Mouse (Mus musculus): ENCODE data around the gene Slc25a10. TPM values are rescaled to one million over a fixed set of nuclear protein-coding genes. Genes with fewer than 3 reads are reported as not detected.

Slc25a10 gene
- polyA plus RNA-seq, 1 experiment from 2014 or later: 71.8 TPM

GRCm38 (mm10) chr11:120539285-120540014 lies 47.8 kb downstream of the Slc25a10 start:
- Histone ChIP-seq H3K4me3 (peak overlapping the region; percentile 23; the same call in 1 of the 2 replicates), H3K27me3 (ENCODE audit: low read depth, poor library complexity, severe bottlenecking) (peaks cover 14% of the 10 kb centered on the region), H3K27ac (peak overlapping the region; percentile 83), H3K36me3 (peaks cover 28% of the 10 kb centered on the region), H3K4me1 (peaks cover 28% of the 10 kb centered on the region), H3K9me3 (replicated peaks) (no peaks in the 10 kb centered on the region)
- DNase-seq (ENCODE audit: low spot score): peak; percentile 49
- 40% methylated on average over 10 of the region's 10 CpGs for WGBS

- H3K9me3 ChIP-seq (replicated peaks): no peaks in the 10 kb centered on the region
- no peak for DNase-seq (ENCODE audit: low spot score)
- H3K36me3 ChIP-seq: peaks cover 49% of the 10 kb centered on the region
- H3K4me1 ChIP-seq: peaks cover 28% of the 10 kb centered on the region
- H3K27ac ChIP-seq: no peak overlapping the region
- WGBS: 44% methylated on average over 4 of the region's 4 CpGs
- H3K27me3 ChIP-seq (ENCODE audit: low read depth, poor library complexity, severe bottlenecking): no peaks in the 10 kb centered on the region
- H3K4me3 ChIP-seq: no peak overlapping the region
Measured at GRCm38 (mm10) chr11:120541907-120542306, 50.3 kb downstream of the Slc25a10 start.

GRCm38 (mm10) chr11:120542376-120542775 lies 50.7 kb downstream of the Slc25a10 start:
- Histone ChIP-seq H3K4me1 (peaks cover 29% of the 10 kb centered on the region), H3K27me3 (ENCODE audit: low read depth, poor library complexity, severe bottlenecking) (no peaks in the 10 kb centered on the region), H3K27ac (no peak overlapping the region), H3K9me3 (replicated peaks) (no peaks in the 10 kb centered on the region), H3K4me3 (no peak overlapping the region), H3K36me3 (peaks cover 52% of the 10 kb centered on the region)
- no peak for DNase-seq (ENCODE audit: low spot score)
- WGBS: 84% methylated on average over 6 of the region's 6 CpGs

- WGBS: 91% methylated on average over 3 of the region's 3 CpGs
- H3K27ac ChIP-seq: no peak overlapping the region
- peaks cover 33% of the 10 kb centered on the region for H3K4me1 ChIP-seq
- no peaks in the 10 kb centered on the region for H3K27me3 ChIP-seq (ENCODE audit: low read depth, poor library complexity, severe bottlenecking)
- no peak for DNase-seq (ENCODE audit: low spot score)
- no peaks in the 10 kb centered on the region for H3K9me3 ChIP-seq (replicated peaks)
- no peak overlapping the region for H3K4me3 ChIP-seq
- peaks cover 59% of the 10 kb centered on the region for H3K36me3 ChIP-seq
Measured at GRCm38 (mm10) chr11:120545964-120546363, 54.3 kb downstream of the Slc25a10 start.

GRCm38 (mm10) chr11:120547469-120547868 lies 55.8 kb downstream of the Slc25a10 start:
- no peak for DNase-seq (ENCODE audit: low spot score)
- H3K27ac ChIP-seq: no peak overlapping the region
- peaks cover 33% of the 10 kb centered on the region for H3K4me1 ChIP-seq
- 73% methylated on average over 2 of the region's 2 CpGs for WGBS
- H3K4me3 ChIP-seq: no peak overlapping the region
- H3K27me3 ChIP-seq (ENCODE audit: low read depth, poor library complexity, severe bottlenecking): no peaks in the 10 kb centered on the region
- H3K9me3 ChIP-seq (replicated peaks): no peaks in the 10 kb centered on the region
- peaks cover 52% of the 10 kb centered on the region for H3K36me3 ChIP-seq

- WGBS: 89% methylated on average over 3 of the region's 3 CpGs
- peak overlapping the region; percentile 97; the same call in 1 of the 2 replicates for H3K27ac ChIP-seq
- H3K36me3 ChIP-seq: peaks cover 44% of the 10 kb centered on the region
- H3K9me3 ChIP-seq (replicated peaks): no peaks in the 10 kb centered on the region
- H3K4me1 ChIP-seq: peaks cover 33% of the 10 kb centered on the region
- no peak for DNase-seq (ENCODE audit: low spot score)
- H3K4me3 ChIP-seq: peak overlapping the region; percentile 91
- H3K27me3 ChIP-seq (ENCODE audit: low read depth, poor library complexity, severe bottlenecking): no peaks in the 10 kb centered on the region
Measured at GRCm38 (mm10) chr11:120548214-120548613, 56.6 kb downstream of the Slc25a10 start.

GRCm38 (mm10) chr11:120548786-120549167 lies 57.1 kb downstream of the Slc25a10 start:
- Histone ChIP-seq H3K4me1 (peaks cover 33% of the 10 kb centered on the region), H3K36me3 (peaks cover 38% of the 10 kb centered on the region), H3K9me3 (replicated peaks) (no peaks in the 10 kb centered on the region), H3K27me3 (ENCODE audit: low read depth, poor library complexity, severe bottlenecking) (no peaks in the 10 kb centered on the region), H3K27ac (peak overlapping the region; percentile 97), H3K4me3 (peak overlapping the region; percentile 91)
- no peak for DNase-seq (ENCODE audit: low spot score)
- 32% methylated on average over 7 of the region's 7 CpGs for WGBS

Other genes with a start within 250 kb of the Slc25a10 start
- gene Actg1, start 143.3 kb upstream of the Slc25a10 start, polyA plus RNA-seq (2016; fragmentation: Nextera tagmentation; extraction: Ambion mirVana): 3,099 and 3,197 TPM in 2 replicates
- gene Fscn2, start 130.3 kb upstream of the Slc25a10 start, polyA plus RNA-seq (2016; fragmentation: Nextera tagmentation; extraction: Ambion mirVana): 0.35 and 0.74 TPM in 2 replicates
- 34.2 and 40.6 TPM in 2 replicates for gene Faap100, start 113.1 kb upstream of the Slc25a10 start, polyA plus RNA-seq (2016; fragmentation: Nextera tagmentation; extraction: Ambion mirVana)
- 55.7 and 56.8 TPM in 2 replicates for gene Nploc4, start 54.1 kb upstream of the Slc25a10 start, polyA plus RNA-seq (2016; fragmentation: Nextera tagmentation; extraction: Ambion mirVana)
- gene Tspan10, start 49.2 kb upstream of the Slc25a10 start, polyA plus RNA-seq (2016; fragmentation: Nextera tagmentation; extraction: Ambion mirVana): not detected in 2 replicates
- 0.24 TPM in 1 of 2 replicates, not detected in the other for gene Pde6g, start 38.3 kb upstream of the Slc25a10 start, polyA plus RNA-seq (2016; fragmentation: Nextera tagmentation; extraction: Ambion mirVana)
- 9.7 and 10.5 TPM in 2 replicates for gene Oxld1, start 33.8 kb upstream of the Slc25a10 start, polyA plus RNA-seq (2016; fragmentation: Nextera tagmentation; extraction: Ambion mirVana)
- 48.9 and 56.7 TPM in 2 replicates for gene Ccdc137, start 33.7 kb upstream of the Slc25a10 start, polyA plus RNA-seq (2016; fragmentation: Nextera tagmentation; extraction: Ambion mirVana)
- 54.2 and 65.6 TPM in 2 replicates for gene Arl16, start 24.2 kb upstream of the Slc25a10 start, polyA plus RNA-seq (2016; fragmentation: Nextera tagmentation; extraction: Ambion mirVana)
- 187 and 250 TPM in 2 replicates for gene Mrpl12, start 7.2 kb upstream of the Slc25a10 start, polyA plus RNA-seq (2016; fragmentation: Nextera tagmentation; extraction: Ambion mirVana)
- gene Gcgr, start 38.9 kb downstream of the Slc25a10 start, polyA plus RNA-seq (2016; fragmentation: Nextera tagmentation; extraction: Ambion mirVana): 0.26 and 1.1 TPM in 2 replicates
- 223 and 235 TPM in 2 replicates for gene Mcrip1, start 57.9 kb downstream of the Slc25a10 start, polyA plus RNA-seq (2016; fragmentation: Nextera tagmentation; extraction: Ambion mirVana)
- gene Ppp1r27, start 59.3 kb downstream of the Slc25a10 start, polyA plus RNA-seq (2016; fragmentation: Nextera tagmentation; extraction: Ambion mirVana): 0.25 and 0.26 TPM in 2 replicates
- 613 and 656 TPM in 2 replicates for gene P4hb, start 81.4 kb downstream of the Slc25a10 start, polyA plus RNA-seq (2016; fragmentation: Nextera tagmentation; extraction: Ambion mirVana)
- 742 and 814 TPM in 2 replicates for gene Arhgdia, start 89.8 kb downstream of the Slc25a10 start, polyA plus RNA-seq (2016; fragmentation: Nextera tagmentation; extraction: Ambion mirVana)
- gene Alyref, start 106.5 kb downstream of the Slc25a10 start, polyA plus RNA-seq (2016; fragmentation: Nextera tagmentation; extraction: Ambion mirVana): 720 and 728 TPM in 2 replicates
- gene Anapc11, start 106.6 kb downstream of the Slc25a10 start, polyA plus RNA-seq (2016; fragmentation: Nextera tagmentation; extraction: Ambion mirVana): 201 and 207 TPM in 2 replicates
- 0.56 TPM in 1 of 2 replicates, not detected in the other for gene Npb, start 116.6 kb downstream of the Slc25a10 start, polyA plus RNA-seq (2016; fragmentation: Nextera tagmentation; extraction: Ambion mirVana)
- 161 and 169 TPM in 2 replicates for gene Pcyt2, start 126.1 kb downstream of the Slc25a10 start, polyA plus RNA-seq (2016; fragmentation: Nextera tagmentation; extraction: Ambion mirVana)
- gene Sirt7, start 133.4 kb downstream of the Slc25a10 start, polyA plus RNA-seq (2016; fragmentation: Nextera tagmentation; extraction: Ambion mirVana): 27.2 and 28.8 TPM in 2 replicates
- 25.9 and 28.1 TPM in 2 replicates for gene Mafg, start 141.8 kb downstream of the Slc25a10 start, polyA plus RNA-seq (2016; fragmentation: Nextera tagmentation; extraction: Ambion mirVana)
- gene Pycr1, start 151.9 kb downstream of the Slc25a10 start, polyA plus RNA-seq (2016; fragmentation: Nextera tagmentation; extraction: Ambion mirVana): 40.6 TPM in 2 replicates
- gene Myadml2, start 156.3 kb downstream of the Slc25a10 start, polyA plus RNA-seq (2016; fragmentation: Nextera tagmentation; extraction: Ambion mirVana): not detected in 2 replicates
- 9.1 and 10.1 TPM in 2 replicates for gene Notum, start 169.3 kb downstream of the Slc25a10 start, polyA plus RNA-seq (2016; fragmentation: Nextera tagmentation; extraction: Ambion mirVana)
- 166 and 171 TPM in 2 replicates for gene Aspscr1, start 181.1 kb downstream of the Slc25a10 start, polyA plus RNA-seq (2016; fragmentation: Nextera tagmentation; extraction: Ambion mirVana)
- 122 and 123 TPM in 2 replicates for gene Cenpx, start 221.9 kb downstream of the Slc25a10 start, polyA plus RNA-seq (2016; fragmentation: Nextera tagmentation; extraction: Ambion mirVana)
- 52.8 and 60.8 TPM in 2 replicates for gene Lrrc45, start 222.1 kb downstream of the Slc25a10 start, polyA plus RNA-seq (2016; fragmentation: Nextera tagmentation; extraction: Ambion mirVana)
- 25.4 and 28.8 TPM in 2 replicates for gene Rac3, start 229.6 kb downstream of the Slc25a10 start, polyA plus RNA-seq (2016; fragmentation: Nextera tagmentation; extraction: Ambion mirVana)
- 14.0 and 15.9 TPM in 2 replicates for gene Dcxr, start 235.4 kb downstream of the Slc25a10 start, polyA plus RNA-seq (2016; fragmentation: Nextera tagmentation; extraction: Ambion mirVana)
- 15.2 and 16.3 TPM in 2 replicates for gene Cbr2, start 240.3 kb downstream of the Slc25a10 start, polyA plus RNA-seq (2016; fragmentation: Nextera tagmentation; extraction: Ambion mirVana)

All from limb, embryonic 10.5 days (tissue).